Mouse (Mus musculus) C2C12 (cell line): ENCODE measurements at regions not wholly inside any gene's neighbourhood (a gene's known extent, or its start where the extent isn't known, plus 50 kb on each side); places are given as distances from the start of the nearest gene placed in this dataset.
A peak's percentile ranks its signal among the peaks of the same experiment; 100 is the strongest.

ENCODE experiments used
- H3K27me3 ChIP-seq: one replicate; pipeline ENCODE4 v1.6.1; 2011; ENCODE audit not compliant: control insufficient read depth, insufficient read depth, insufficient read length
- H3K36me3 ChIP-seq: one replicate; pipeline ENCODE4 v1.6.1; 2011; ENCODE audit not compliant: control insufficient read depth, insufficient read depth
- H3K4me3 ChIP-seq: one replicate; pipeline ENCODE4 v1.5.1; 2011; ENCODE audit warnings: mild to moderate bottlenecking, control low read depth; ENCODE audit not compliant: poor library complexity, insufficient read depth, severe bottlenecking
- H3K79me2 ChIP-seq: one replicate; pipeline ENCODE4 v1.6.1; 2011; ENCODE audit not compliant: control insufficient read depth, insufficient read depth
- H3K79me3 ChIP-seq: one replicate; pipeline ENCODE4 v1.6.1; 2011; ENCODE audit warnings: low read depth, control low read depth
- H3ac ChIP-seq: one replicate; pipeline ENCODE3; 2011; ENCODE audit warnings: low read depth; ENCODE audit not compliant: control insufficient read depth, insufficient read length
- CEBPB ChIP-seq: IDR thresholded peaks from one replicate; pipeline ENCODE4 v1.6.1; 2011; ENCODE audit warnings: low read depth, mild to moderate bottlenecking, control low read depth, moderate library complexity
- CTCF ChIP-seq: IDR thresholded peaks from one replicate; pipeline ENCODE4 v1.5.1; 2011; ENCODE audit not compliant: control insufficient read depth, insufficient read depth, insufficient read length
- FOSL1 ChIP-seq: IDR thresholded peaks from one replicate; pipeline ENCODE4 v1.8.0; 2011; ENCODE audit warnings: mild to moderate bottlenecking, low read length; ENCODE audit not compliant: poor library complexity, insufficient read depth, severe bottlenecking
- MAX ChIP-seq: IDR thresholded peaks from one replicate; pipeline ENCODE4 v1.6.1; 2011; ENCODE audit warnings: mild to moderate bottlenecking, control low read depth
- MYOD1 ChIP-seq: IDR thresholded peaks from one replicate; pipeline ENCODE4 v1.6.1; 2011; ENCODE audit warnings: low read depth; ENCODE audit not compliant: control insufficient read depth, insufficient read length
- MYOG ChIP-seq: IDR thresholded peaks from one replicate; pipeline ENCODE4 v1.6.1; 2011; ENCODE audit not compliant: control insufficient read depth, insufficient read length; ENCODE audit errors: extremely low read depth
- USF1 ChIP-seq: IDR thresholded peaks from one replicate; pipeline ENCODE4 v1.6.1; 2011; ENCODE audit warnings: low read depth, mild to moderate bottlenecking, control low read depth, moderate library complexity

- Histone ChIP-seq H3K79me2 (no peaks in the 10 kb centered on the region), H3ac (no peak overlapping the region), H3K4me3 (no peak overlapping the region), H3K79me3 (no peaks in the 10 kb centered on the region), H3K27me3 (no peaks in the 10 kb centered on the region), H3K36me3 (no peaks in the 10 kb centered on the region)
- TF ChIP-seq CTCF: no peak
- TF ChIP-seq MAX: no peak
- no peak for TF ChIP-seq CEBPB
Measured at GRCm38 (mm10) chr8:116045526-116045925, 337.9 kb upstream of the Maf start.

GRCm38 (mm10) chr8:116043381-116043780, 335.8 kb upstream of the Maf start:
- H3K36me3 ChIP-seq: no peaks in the 10 kb centered on the region
- no peaks in the 10 kb centered on the region for H3K79me2 ChIP-seq
- H3K4me3 ChIP-seq: no peak overlapping the region
- TF ChIP-seq CEBPB (no peak), MYOG (no peak), CTCF (no peak), USF1 (no peak), MYOD1 (no peak), FOSL1 (no peak), MAX (no peak)
- no peaks in the 10 kb centered on the region for H3K79me3 ChIP-seq
- H3K27me3 ChIP-seq: no peaks in the 10 kb centered on the region
- H3ac ChIP-seq: no peak overlapping the region

- H3K4me3 ChIP-seq: no peak overlapping the region
- H3K79me2 ChIP-seq: no peaks in the 10 kb centered on the region
- H3K79me3 ChIP-seq: no peaks in the 10 kb centered on the region
- H3ac ChIP-seq: no peak overlapping the region
- H3K36me3 ChIP-seq: no peaks in the 10 kb centered on the region
- H3K27me3 ChIP-seq: no peaks in the 10 kb centered on the region
- TF ChIP-seq USF1 (no peak), MYOG (no peak), CTCF (no peak), MYOD1 (no peak)
Measured at GRCm38 (mm10) chr8:116030966-116031365, 323.4 kb upstream of the Maf start.

- Histone ChIP-seq H3K79me2 (no peaks in the 10 kb centered on the region), H3ac (no peak overlapping the region), H3K36me3 (no peaks in the 10 kb centered on the region), H3K79me3 (no peaks in the 10 kb centered on the region), H3K4me3 (no peak overlapping the region), H3K27me3 (no peaks in the 10 kb centered on the region)
- TF ChIP-seq FOSL1 (no peak), MAX (no peak), CEBPB (no peak), MYOG (no peak), CTCF (no peak), MYOD1 (no peak), USF1 (no peak)
Measured at GRCm38 (mm10) chr8:116025321-116025720, 317.7 kb upstream of the Maf start.

GRCm38 (mm10) chr8:116024811-116025210, 317.2 kb upstream of the Maf start:
- Histone ChIP-seq H3K36me3 (no peaks in the 10 kb centered on the region), H3ac (no peak overlapping the region), H3K4me3 (no peak overlapping the region), H3K79me3 (no peaks in the 10 kb centered on the region), H3K79me2 (no peaks in the 10 kb centered on the region), H3K27me3 (no peaks in the 10 kb centered on the region)
- TF ChIP-seq FOSL1 (no peak), CEBPB (no peak), MYOD1 (no peak), USF1 (no peak), MAX (no peak), CTCF (no peak), MYOG (no peak)

GRCm38 (mm10) chr8:116021691-116022090, 314.1 kb upstream of the Maf start:
- Histone ChIP-seq H3ac (no peak overlapping the region), H3K36me3 (no peaks in the 10 kb centered on the region), H3K27me3 (no peaks in the 10 kb centered on the region), H3K79me2 (no peaks in the 10 kb centered on the region), H3K79me3 (no peaks in the 10 kb centered on the region), H3K4me3 (no peak overlapping the region)
- TF ChIP-seq USF1 (no peak), MYOG (no peak), CTCF (no peak), MYOD1 (peak; percentile 3), MAX (no peak), CEBPB (no peak), FOSL1 (peak; percentile 14)
